Comparison of ENCODE assay signal across 8 mouse cellular contexts in genomic region chr1:45765678-45766077, GRCm38 (mm10). TPM values are rescaled to one million over a fixed set of nuclear protein-coding genes. Genes with fewer than 3 reads are reported as not detected.
DNase-seq lines count a peak whose midpoint lies in the region; ATAC-seq and TF ChIP-seq lines count a peak whose summit lies in the region.

No protein-coding gene starts in this region.

- H3K27ac ChIP-seq in forebrain, embryonic 10.5 days: no peak overlapping the region
- H3K27ac ChIP-seq in forebrain, embryonic 15.5 days (replicated peaks): no peak overlapping the region
- peak overlapping the region; percentile 96 for H3K27ac ChIP-seq in embryonic fibroblast, embryonic 13.5 days (ENCODE audit: insufficient read depth, low read length)
- H3K27ac ChIP-seq in forebrain, embryonic 12.5 days: no peak overlapping the region

- H3K4me3 ChIP-seq in forebrain, embryonic 10.5 days: no peak overlapping the region
- no peak overlapping the region for H3K4me3 ChIP-seq in forebrain, embryonic 15.5 days
- H3K4me3 ChIP-seq in embryonic fibroblast, embryonic 13.5 days (ENCODE audit: insufficient read depth, low read length): no peak overlapping the region
- H3K4me3 ChIP-seq in forebrain, embryonic 12.5 days (replicated peaks): no peak overlapping the region

- peaks cover 6% of the 10 kb centered on the region for H3K4me1 ChIP-seq in forebrain, embryonic 10.5 days
- H3K4me1 ChIP-seq in forebrain, embryonic 15.5 days: no peaks in the 10 kb centered on the region
- peaks cover 11% of the 10 kb centered on the region for H3K4me1 ChIP-seq in embryonic fibroblast, embryonic 13.5 days (ENCODE audit: control insufficient read depth, insufficient read depth, low read length)
- H3K4me1 ChIP-seq in forebrain, embryonic 12.5 days: no peaks in the 10 kb centered on the region

- peak; percentile 27 for DNase-seq in forebrain, embryonic 10.5 days (ENCODE audit: extremely low spot score, low spot score)
- DNase-seq in hindlimb bud, embryonic 11.5 days (ENCODE audit: extremely low spot score, low read depth, low spot score): peak; percentile 57
- peak; percentile 60 for DNase-seq in lung, postnatal 25 days (ENCODE audit: low spot score)
- DNase-seq in layer of hippocampus, postnatal 25 days (ENCODE audit: extremely low spot score in 1 of 2, low spot score in 1 of 2): no peak
- no peak for DNase-seq in cerebellum, adult 8-10 months

- no peaks in the 10 kb centered on the region for H3K36me3 ChIP-seq in forebrain, embryonic 10.5 days (replicated peaks)
- H3K36me3 ChIP-seq in forebrain, embryonic 15.5 days: no peaks in the 10 kb centered on the region
- no peaks in the 10 kb centered on the region for H3K36me3 ChIP-seq in forebrain, embryonic 12.5 days (replicated peaks)

- TF ChIP-seq CTCF in embryonic fibroblast, embryonic 13.5 days (IDR thresholded peaks at IDR 0.05; ENCODE audit: borderline replicate concordance, insufficient read depth, low read length): no peak

- 53% methylated on average over 4 of the region's 4 CpGs for WGBS in forebrain, embryonic 10.5 days
- 60% methylated on average over 4 of the region's 4 CpGs for WGBS in forebrain, embryonic 15.5 days
- WGBS in forebrain, embryonic 12.5 days: 68% methylated on average over 4 of the region's 4 CpGs

- H3K9ac ChIP-seq in forebrain, embryonic 15.5 days (replicated peaks): no peak overlapping the region
- no peak overlapping the region for H3K9ac ChIP-seq in forebrain, embryonic 12.5 days

- no peaks in the 10 kb centered on the region for H3K9me3 ChIP-seq in forebrain, embryonic 10.5 days
- H3K9me3 ChIP-seq in forebrain, embryonic 15.5 days: no peaks in the 10 kb centered on the region
- H3K9me3 ChIP-seq in forebrain, embryonic 12.5 days: no peaks in the 10 kb centered on the region

- no peak for TF ChIP-seq POLR2A in embryonic fibroblast, embryonic 13.5 days (IDR thresholded peaks at IDR 0.05; ENCODE audit: low read depth, low read length)

- no peak for ATAC-seq in forebrain, embryonic 15.5 days (replicated peaks)
- ATAC-seq in forebrain, embryonic 12.5 days (ENCODE audit: low FRiP score): no peak

- H3K4me2 ChIP-seq in forebrain, embryonic 15.5 days (replicated peaks): no peak overlapping the region
- H3K4me2 ChIP-seq in forebrain, embryonic 12.5 days: no peak overlapping the region

- H3K27me3 ChIP-seq in forebrain, embryonic 10.5 days (ENCODE audit: poor library complexity, severe bottlenecking): no peaks in the 10 kb centered on the region
- H3K27me3 ChIP-seq in forebrain, embryonic 15.5 days: no peaks in the 10 kb centered on the region
- no peaks in the 10 kb centered on the region for H3K27me3 ChIP-seq in forebrain, embryonic 12.5 days

RNA-seq across cellular contexts. Expression of gene Wdr75, which starts 29.3 kb away (rescaled TPM):
- polyA plus RNA-seq in forebrain, embryonic 10.5 days (2016; fragmentation: Nextera tagmentation; extraction: Ambion mirVana): 94.1 and 99.5 TPM in 2 replicates
- polyA plus RNA-seq in forebrain, embryonic 15.5 days (2015; fragmentation: Nextera tagmentation; extraction: Ambion mirVana): 59.4 and 59.5 TPM in 2 replicates
- polyA plus RNA-seq in embryonic fibroblast, embryonic 13.5 days (2011; ENCODE audit: insufficient read length, low read depth, missing spikeins): 127 and 146 TPM in 2 replicates
- 10 to 100 TPM; 40.1 to 48.3 TPM for total RNA-seq in layer of hippocampus, postnatal 25 days (2021)
- 64.9 and 74.4 TPM in 2 replicates for polyA plus RNA-seq in forebrain, embryonic 12.5 days (2016; fragmentation: Nextera tagmentation; extraction: Ambion mirVana)

Comparison
In these comparisons a context has a peak if more than half of its experiments do, and no peak if none do; other contexts are left out.
1. DNase-seq: peak in forebrain, embryonic 10.5 days (single experiment), hindlimb bud, embryonic 11.5 days (single experiment) and lung, postnatal 25 days (single experiment); none in layer of hippocampus, postnatal 25 days (0 of 2) and cerebellum, adult 8-10 months (single experiment).